Mouse (Mus musculus) B cell, adult 2 months (primary cell): ENCODE data around the gene Mcrip2.
A peak's percentile ranks its signal among the peaks of the same experiment; 100 is the strongest.

Source experiments
- DNase-seq, 2 experiments: peaks; one replicate each; pipeline ENCODE4 v3.0.0; 2022

The Mcrip2 gene

GRCm38 (mm10) chr17:25868601-25869191 lies at the start of gene Mcrip2:
Gene Mcrip2, minus strand, starts transcription at chr17:25868764.
- peak; percentile 52 to 55 for DNase-seq

DNA sequence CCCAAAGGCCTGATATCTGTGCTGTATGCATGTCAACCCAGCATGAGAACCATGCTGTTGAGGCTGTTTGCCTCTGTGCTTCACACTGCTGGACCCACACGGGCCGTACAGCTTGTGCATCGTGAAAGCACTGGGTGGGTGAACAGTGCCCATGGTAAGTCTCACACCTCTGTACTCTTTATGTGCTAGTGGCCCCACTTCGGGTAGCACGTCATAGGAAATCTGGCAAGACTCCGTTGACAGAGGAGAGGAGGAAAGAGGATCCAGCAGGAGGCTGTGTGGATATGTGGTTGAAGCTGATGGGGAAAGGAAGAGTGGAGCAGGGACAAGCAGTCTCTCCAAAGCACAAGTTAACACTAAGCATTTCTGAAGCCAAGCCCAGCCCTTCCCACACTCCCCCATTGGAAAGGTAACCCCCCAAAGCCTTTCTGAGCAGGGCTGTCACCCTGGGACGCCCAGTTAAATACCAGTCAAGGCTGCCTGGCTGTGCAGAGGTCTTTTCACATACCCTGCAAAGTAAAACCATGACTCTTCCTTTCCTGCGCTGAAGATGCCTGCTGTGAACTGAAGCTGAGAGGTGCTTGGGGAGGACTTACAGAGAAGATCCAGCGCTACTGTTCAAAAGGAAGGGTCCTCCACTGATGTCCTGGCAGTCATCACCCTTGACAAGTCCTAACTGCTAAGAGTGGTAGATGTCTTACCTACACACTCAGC lies 49.6 kb upstream of the Mcrip2 start:
- DNase-seq, result no peak

GRCm38 (mm10) chr17:25916931-25917647 lies 48.5 kb upstream of the Mcrip2 start:
- no peak for DNase-seq

- DNase-seq, result no peak
These were observed 45.7 kb upstream of the Mcrip2 start for GRCm38 (mm10) chr17:25914295-25914694.

DNA sequence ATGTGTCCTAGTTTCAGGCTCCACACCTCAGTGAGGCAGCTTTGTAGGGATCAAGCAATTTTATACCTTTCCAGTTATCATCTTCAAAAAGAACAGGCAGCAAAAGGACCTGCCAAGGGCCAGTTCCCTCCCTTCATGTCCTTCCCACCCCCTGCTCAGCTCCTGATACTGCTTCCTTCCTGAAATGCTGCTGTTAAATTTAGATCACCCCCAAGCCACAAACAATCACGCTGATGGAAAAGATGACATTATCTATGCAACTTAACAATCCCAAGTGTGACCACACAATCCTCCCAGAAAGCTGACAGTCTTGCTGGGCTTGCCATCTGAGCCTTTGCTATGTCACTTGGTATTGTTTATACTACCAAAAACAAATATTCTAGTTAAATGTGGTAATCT lies 45.3 kb upstream of the Mcrip2 start:
- DNase-seq, result no peak

- DNase-seq, result no peak
These were observed 44.8 kb upstream of the Mcrip2 start for GRCm38 (mm10) chr17:25913186-25913876.

GRCm38 (mm10) chr17:25911816-25912215 lies 43.3 kb upstream of the Mcrip2 start:
- no peak for DNase-seq

DNA sequence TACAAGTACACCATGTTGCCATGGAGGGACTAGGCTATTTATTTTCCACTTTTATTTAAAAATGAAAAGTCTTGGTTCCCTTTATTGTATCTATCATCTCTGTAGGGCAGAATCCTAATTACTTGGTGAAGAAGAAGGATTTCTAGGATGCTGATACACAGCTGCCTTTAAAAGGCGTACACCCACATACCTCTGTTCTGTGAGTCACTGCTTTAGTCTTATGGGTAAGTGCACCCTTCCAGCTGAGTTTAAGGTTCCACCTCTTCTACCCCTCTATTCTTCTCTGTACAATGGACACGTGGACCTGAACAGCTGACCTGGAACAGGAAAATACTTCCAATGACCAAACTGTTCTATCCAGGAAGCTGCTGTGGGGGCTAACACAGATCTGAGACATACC lies 39.1 kb upstream of the Mcrip2 start:
- no peak for DNase-seq

- DNase-seq, result peak; percentile 32 to 42
These were observed 34.5 kb upstream of the Mcrip2 start for GRCm38 (mm10) chr17:25903061-25903460.

DNA sequence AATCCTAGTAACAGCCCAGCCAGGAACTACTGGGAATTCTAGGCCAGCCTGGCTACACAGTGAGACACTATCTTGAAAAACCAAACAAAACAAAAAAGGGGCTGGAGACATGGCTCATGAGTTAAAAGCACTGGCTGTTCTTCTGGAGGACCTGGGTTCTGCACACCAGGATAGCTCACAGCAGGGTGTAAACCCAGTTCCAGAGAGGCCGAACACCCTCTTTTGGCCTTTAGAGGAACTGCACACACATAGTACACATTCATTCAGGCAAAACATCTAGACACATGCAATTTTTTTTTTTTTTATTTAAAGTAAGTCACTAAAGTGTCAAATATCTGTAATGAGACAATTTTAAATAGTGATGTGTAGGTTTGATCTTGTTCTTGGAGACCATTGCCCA lies 31.6 kb upstream of the Mcrip2 start:
- no peak for DNase-seq

- no peak for DNase-seq
These were observed 27.3 kb upstream of the Mcrip2 start for GRCm38 (mm10) chr17:25895891-25896290.

- no peak for DNase-seq
These were observed 26.9 kb upstream of the Mcrip2 start for GRCm38 (mm10) chr17:25895415-25895814.

DNA sequence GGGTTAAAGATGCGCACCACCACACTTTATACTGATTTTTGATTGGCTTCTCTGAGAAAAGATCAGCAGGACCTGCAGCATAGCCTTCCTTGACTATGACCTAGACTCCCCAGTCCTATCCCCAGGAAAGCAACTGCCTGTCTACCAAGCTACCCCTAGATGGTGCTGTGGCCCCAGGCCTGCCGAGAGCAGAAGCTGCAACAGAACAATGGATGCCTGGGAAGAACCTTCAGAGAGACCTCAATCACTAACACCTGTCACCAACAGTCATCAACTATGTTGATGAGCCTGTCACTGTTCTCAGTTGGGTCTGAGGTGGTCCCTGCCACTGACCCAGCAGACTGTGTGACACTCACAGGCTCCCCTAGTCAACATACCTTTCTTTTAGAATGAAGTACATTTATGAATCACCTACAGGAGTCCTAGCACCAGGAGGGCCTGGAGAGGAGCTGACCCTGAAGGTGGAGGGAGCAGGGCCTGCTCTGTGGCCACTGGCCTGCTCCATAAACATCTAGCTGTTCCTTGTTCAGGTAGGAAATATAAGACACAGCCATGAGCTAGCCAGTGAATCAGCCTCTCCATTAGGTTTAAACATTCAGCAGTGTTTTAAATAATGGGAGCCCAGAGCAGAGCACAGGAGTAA lies 25.5 kb upstream of the Mcrip2 start:
- peak; percentile 82 to 84 for DNase-seq

DNA sequence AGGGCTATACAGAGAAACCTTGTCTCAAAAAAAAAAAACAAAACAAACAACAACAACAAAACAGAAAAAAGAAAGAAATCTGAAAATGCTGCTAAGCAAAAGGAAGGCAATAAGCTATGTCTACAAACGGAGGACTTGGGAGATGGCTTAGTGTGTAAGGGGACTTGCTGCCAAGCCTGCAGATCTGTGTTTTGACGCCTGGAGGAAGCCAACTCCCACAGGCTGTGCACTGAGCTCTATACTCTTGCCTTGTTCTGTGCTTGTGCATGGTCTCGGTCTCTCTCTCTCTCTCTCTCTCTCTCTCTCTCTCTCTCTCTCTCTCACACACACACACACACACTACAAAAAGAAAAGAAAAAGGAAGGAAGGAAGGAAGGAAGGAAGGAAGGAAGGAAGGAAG lies 20.3 kb upstream of the Mcrip2 start:
- DNase-seq, result no peak

GRCm38 (mm10) chr17:25887467-25887866 lies 18.9 kb upstream of the Mcrip2 start:
- DNase-seq, result no peak

- no peak for DNase-seq
These were observed 18.2 kb upstream of the Mcrip2 start for GRCm38 (mm10) chr17:25886806-25887205.

- DNase-seq, result peak; percentile 30 to 32
These were observed 17.1 kb upstream of the Mcrip2 start for GRCm38 (mm10) chr17:25885636-25886035.

DNA sequence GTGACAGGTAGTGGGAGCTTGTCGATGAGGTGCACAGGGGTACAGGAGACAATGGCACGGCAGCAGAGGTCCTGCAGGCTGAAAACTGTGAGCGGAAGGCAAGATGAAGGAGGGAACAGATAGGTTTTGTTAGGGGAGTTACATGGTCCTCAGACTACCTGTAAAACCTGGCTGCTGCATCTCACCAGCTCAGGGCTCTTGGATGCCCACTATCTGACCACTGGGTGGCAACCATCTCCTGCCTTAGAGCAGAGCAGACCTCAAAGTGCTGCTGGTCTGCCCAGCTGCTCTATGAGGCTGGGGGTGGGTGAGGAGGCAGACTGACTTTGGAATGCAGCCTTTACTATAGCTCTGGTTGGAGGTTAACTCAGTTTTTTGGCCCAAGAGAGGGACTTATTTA lies 15.3 kb upstream of the Mcrip2 start:
- DNase-seq, result no peak

- no peak for DNase-seq
These were observed 14.7 kb upstream of the Mcrip2 start for GRCm38 (mm10) chr17:25883268-25883667.

GRCm38 (mm10) chr17:25882306-25882705 lies 13.7 kb upstream of the Mcrip2 start:
- no peak for DNase-seq

GRCm38 (mm10) chr17:25881691-25882090 lies 13.1 kb upstream of the Mcrip2 start:
- DNase-seq, result no peak

- DNase-seq, result no peak
These were observed 12.5 kb upstream of the Mcrip2 start for GRCm38 (mm10) chr17:25880913-25881641.
